Mouse (Mus musculus): ENCODE data around the gene Dnmt3c.
"Not testable (repeated sequence)": the region's sequence is repeated elsewhere in the genome, so short reads cannot be mapped to it uniquely, and the experiment has no call there.

The Dnmt3c gene

GRCm38 (mm10) chr2:153696352-153696751 is at the start of gene Dnmt3c:
TSS of gene Dnmt3c (plus strand) at chr2:153696652.
- no peak for DNase-seq

GRCm38 (mm10) chr2:153648773-153649297 is 47.6 kb upstream of the Dnmt3c start:
- no peak for DNase-seq

- DNase-seq: peak; percentile 77 to 85
Measured at GRCm38 (mm10) chr2:153649298-153650013, 47.0 kb upstream of the Dnmt3c start, which contains the start of gene Dnmt3b. TSS of gene Dnmt3b (plus strand) at chr2:153649450.

GRCm38 (mm10) chr2:153650014-153650687 is 46.3 kb upstream of the Dnmt3c start:
- DNase-seq: peak; percentile 44 to 56

GRCm38 (mm10) chr2:153651681-153652080 is 44.8 kb upstream of the Dnmt3c start:
- DNase-seq: no peak

GRCm38 (mm10) chr2:153657659-153658058 is 38.8 kb upstream of the Dnmt3c start:
- DNase-seq: not testable (repeated sequence)

GRCm38 (mm10) chr2:153660616-153661015 is 35.8 kb upstream of the Dnmt3c start:
- DNase-seq: no peak

- DNase-seq: no peak
Measured at GRCm38 (mm10) chr2:153665401-153665800, 31.1 kb upstream of the Dnmt3c start.

GRCm38 (mm10) chr2:153668754-153669376 is 27.6 kb upstream of the Dnmt3c start:
- DNase-seq: no peak

- no peak for DNase-seq
Measured at GRCm38 (mm10) chr2:153670111-153670510, 26.3 kb upstream of the Dnmt3c start.

- DNase-seq: no peak
Measured at GRCm38 (mm10) chr2:153672619-153673018, 23.8 kb upstream of the Dnmt3c start.

- DNase-seq: not testable (repeated sequence)
Measured at GRCm38 (mm10) chr2:153675364-153675763, 21.1 kb upstream of the Dnmt3c start.

- no peak for DNase-seq
Measured at GRCm38 (mm10) chr2:153676944-153677343, 19.5 kb upstream of the Dnmt3c start.

- DNase-seq: no peak
Measured at GRCm38 (mm10) chr2:153677550-153677949, 18.9 kb upstream of the Dnmt3c start.

GRCm38 (mm10) chr2:153679959-153680358 is 16.5 kb upstream of the Dnmt3c start:
- DNase-seq: no peak

GRCm38 (mm10) chr2:153693413-153693812 is 3.0 kb upstream of the Dnmt3c start:
- not testable (repeated sequence) for DNase-seq

- DNase-seq: peak; percentile 39 to 60
Measured at GRCm38 (mm10) chr2:153694462-153695085, 1.9 kb upstream of the Dnmt3c start.

- DNase-seq: no peak
Measured at GRCm38 (mm10) chr2:153703389-153703788, 6.9 kb downstream of the Dnmt3c start.

- DNase-seq: peak in 1 of 2 experiments; percentile 46
Measured at GRCm38 (mm10) chr2:153710701-153711330, 14.4 kb downstream of the Dnmt3c start.

GRCm38 (mm10) chr2:153712646-153713091 is 16.2 kb downstream of the Dnmt3c start:
- peak in 1 of 2 experiments; percentile 37 for DNase-seq

- peak; percentile 54 to 74 for DNase-seq
Measured at GRCm38 (mm10) chr2:153713227-153713626, 16.8 kb downstream of the Dnmt3c start.

GRCm38 (mm10) chr2:153717861-153718260 is 21.4 kb downstream of the Dnmt3c start:
- not testable (repeated sequence) for DNase-seq
